Mouse (Mus musculus) ES-Bruce4 (cell line): Measurements from ENCODE around the gene Eml3. TPM values are rescaled to one million over a fixed set of nuclear protein-coding genes. Genes with fewer than 3 reads are reported as not detected.
A peak's percentile ranks its signal among the peaks of the same experiment; 100 is the strongest.

Experiments used
- H3K27ac ChIP-seq: 2 replicates; pipeline ENCODE4 v1.5.1; 2012; ENCODE audit warnings: low read length, inconsistent platforms; ENCODE audit not compliant: insufficient read depth
- H3K27me3 ChIP-seq: 2 replicates; pipeline ENCODE4 v1.6.1; 2012; ENCODE audit warnings: mild to moderate bottlenecking, low read length, inconsistent platforms; ENCODE audit not compliant: control insufficient read depth, poor library complexity, insufficient read depth, severe bottlenecking
- H3K36me3 ChIP-seq: 2 replicates; pipeline ENCODE4 v1.6.1; 2012; ENCODE audit warnings: inconsistent platforms, mild to moderate bottlenecking, low read length, moderate library complexity; ENCODE audit not compliant: control insufficient read depth, poor library complexity, insufficient read depth, severe bottlenecking
- H3K4me1 ChIP-seq: one replicate; pipeline ENCODE4 v1.8.1; 2011; ENCODE audit warnings: low read length; ENCODE audit not compliant: control insufficient read depth, insufficient read depth
- H3K4me3 ChIP-seq: 2 replicates; pipeline ENCODE4 v1.5.1; 2011; ENCODE audit warnings: low read depth, mild to moderate bottlenecking, low read length
- H3K9ac ChIP-seq: 2 replicates; pipeline ENCODE4 v1.6.1; 2012; ENCODE audit warnings: low read depth, mild to moderate bottlenecking, inconsistent platforms; ENCODE audit not compliant: poor library complexity, severe bottlenecking
- H3K9me3 ChIP-seq: replicated peaks from 2 replicates; pipeline ENCODE4 v1.6.1; 2012; ENCODE audit warnings: mild to moderate bottlenecking, low read length, inconsistent platforms; ENCODE audit not compliant: control insufficient read depth, poor library complexity, insufficient read depth, severe bottlenecking
- CTCF ChIP-seq: IDR thresholded peaks from one replicate; pipeline ENCODE4 v1.8.1; 2011; ENCODE audit warnings: low read depth, low read length
- EP300 ChIP-seq: IDR thresholded peaks from 2 replicates; pipeline ENCODE4 v1.6.1; 2011; ENCODE audit warnings: low read depth, low read length; ENCODE audit not compliant: insufficient read depth
- POLR2A ChIP-seq: IDR thresholded peaks from one replicate; pipeline ENCODE4 v1.8.1; 2011; ENCODE audit warnings: low read length; ENCODE audit not compliant: insufficient read depth
- polyA plus RNA-seq: library from polyadenylated mRNA; stranded (reverse); fragments of >200 nt; gene quantifications from 2 replicates; pipeline ENCODE4 v1.2.4, GENCODE M21; 2011; ENCODE audit warnings: low read depth; ENCODE audit not compliant: missing spikeins, insufficient read depth, insufficient read length

Eml3 gene
- polyA plus RNA-seq, 1 experiment = 19.2 TPM

DNA sequence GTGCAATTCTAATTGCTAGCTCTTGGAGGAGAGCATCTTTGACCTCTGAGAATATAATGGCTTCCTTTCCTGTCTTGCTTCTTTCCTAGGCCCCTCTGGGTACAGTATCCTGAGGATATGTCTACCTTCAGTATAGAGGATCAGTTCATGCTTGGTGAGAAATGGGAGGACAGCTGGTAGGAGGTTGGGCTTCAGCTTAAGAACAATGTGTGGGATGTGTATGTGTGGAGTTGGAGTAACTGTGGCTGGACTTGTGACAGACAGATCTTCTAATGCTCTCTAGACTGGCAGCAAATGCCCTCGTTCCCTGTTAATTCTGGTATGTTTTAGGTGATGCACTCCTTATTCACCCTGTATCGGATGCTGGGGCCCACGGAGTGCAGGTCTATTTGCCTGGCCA lies 15.1 kb upstream of the Eml3 start:
- TF ChIP-seq POLR2A (no peak), EP300 (no peak), CTCF (no peak)
- Histone ChIP-seq H3K4me3 (no peak overlapping the region), H3K9me3 (no peaks in the 10 kb centered on the region), H3K9ac (no peak overlapping the region), H3K27ac (no peak overlapping the region), H3K27me3 (no peaks in the 10 kb centered on the region), H3K36me3 (peaks cover 69% of the 10 kb centered on the region), H3K4me1 (no peaks in the 10 kb centered on the region)

GRCm38 (mm10) chr19:8919000-8919399 lies 10.4 kb upstream of the Eml3 start:
- no peak for TF ChIP-seq POLR2A
- Histone ChIP-seq H3K27me3 (no peaks in the 10 kb centered on the region), H3K36me3 (peaks cover 29% of the 10 kb centered on the region), H3K9ac (peak overlapping the region; percentile 65), H3K4me3 (no peak overlapping the region), H3K9me3 (no peaks in the 10 kb centered on the region), H3K27ac (peak overlapping the region; percentile 77; the same call in 1 of the 2 replicates), H3K4me1 (peaks cover 2% of the 10 kb centered on the region)

- H3K36me3 ChIP-seq = peaks cover 22% of the 10 kb centered on the region
- no peaks in the 10 kb centered on the region for H3K27me3 ChIP-seq
- TF ChIP-seq CTCF (no peak), POLR2A (no peak), EP300 (no peak)
- H3K9me3 ChIP-seq = no peaks in the 10 kb centered on the region
- H3K9ac ChIP-seq = peak overlapping the region; percentile 65
- peaks cover 2% of the 10 kb centered on the region for H3K4me1 ChIP-seq
- H3K27ac ChIP-seq = peak overlapping the region; percentile 77
- 0 out of 2 replicates have a peak overlapping the region, but pooled peaks have one; percentile 30 for H3K4me3 ChIP-seq
Observed at GRCm38 (mm10) chr19:8919684-8920072, 9.7 kb upstream of the Eml3 start.

- no peak for TF ChIP-seq CTCF
- 0 out of 2 replicates have a peak, but pooled peaks have one; percentile 15 for TF ChIP-seq EP300
- peak; percentile 80 for TF ChIP-seq POLR2A
- Histone ChIP-seq H3K9ac (peak within 1 kb of the TSS; percentile 65), H3K27me3 (no peaks in the 10 kb centered on the region), H3K4me1 (peaks cover 2% of the 10 kb centered on the region), H3K27ac (peak within 1 kb of the TSS; percentile 77), H3K36me3 (peaks cover 17% of the 10 kb centered on the region), H3K4me3 (peak within 1 kb of the TSS; percentile 78), H3K9me3 (no peaks in the 10 kb centered on the region)
Observed at GRCm38 (mm10) chr19:8920073-8920736, 9.1 kb upstream of the Eml3 start, which contains the start of gene B3gat3. B3gat3 (plus strand) TSS chr19:8920374.

- Histone ChIP-seq H3K27ac (no peak overlapping the region), H3K9ac (peak overlapping the region; percentile 65), H3K27me3 (no peaks in the 10 kb centered on the region), H3K9me3 (no peaks in the 10 kb centered on the region), H3K36me3 (peaks cover 10% of the 10 kb centered on the region), H3K4me3 (peak overlapping the region; percentile 78), H3K4me1 (peaks cover 2% of the 10 kb centered on the region)
- TF ChIP-seq EP300 (no peak), CTCF (no peak), POLR2A (no peak)
Observed at GRCm38 (mm10) chr19:8920836-8921291, 8.5 kb upstream of the Eml3 start.

- H3K9ac ChIP-seq = no peak overlapping the region
Observed at GRCm38 (mm10) chr19:8921741-8922140, 7.6 kb upstream of the Eml3 start.

More at GRCm38 (mm10) chr19:8921741-8922140, 7.6 kb upstream of the Eml3 start:
- TF ChIP-seq POLR2A (no peak), EP300 (no peak), CTCF (no peak)
- H3K9me3 ChIP-seq = no peaks in the 10 kb centered on the region
- peaks cover 4% of the 10 kb centered on the region; the same call in 1 of the 2 replicates for H3K36me3 ChIP-seq
- no peak overlapping the region for H3K4me3 ChIP-seq
- H3K4me1 ChIP-seq = peaks cover 2% of the 10 kb centered on the region
- no peaks in the 10 kb centered on the region for H3K27me3 ChIP-seq
- H3K27ac ChIP-seq = no peak overlapping the region
